Mouse (Mus musculus) kidney, adult 2 months (tissue): ENCODE measurements around the gene Galnt2.

Experiments used
- CTCF ChIP-seq: fragments of 200-500 bp; conservative IDR thresholded peaks from 2 replicates; pipeline ENCODE4 v1.5.1; 2011; ENCODE audit warnings: low read depth, mild to moderate bottlenecking, control low read depth, low read length, moderate library complexity, mixed read lengths; ENCODE audit not compliant: insufficient read depth, insufficient read length
- POLR2A ChIP-seq: fragments of 200-500 bp; IDR thresholded peaks from one replicate; pipeline ENCODE4 v1.6.1; 2011; ENCODE audit warnings: low read depth, low read length, control low read depth

DNA sequence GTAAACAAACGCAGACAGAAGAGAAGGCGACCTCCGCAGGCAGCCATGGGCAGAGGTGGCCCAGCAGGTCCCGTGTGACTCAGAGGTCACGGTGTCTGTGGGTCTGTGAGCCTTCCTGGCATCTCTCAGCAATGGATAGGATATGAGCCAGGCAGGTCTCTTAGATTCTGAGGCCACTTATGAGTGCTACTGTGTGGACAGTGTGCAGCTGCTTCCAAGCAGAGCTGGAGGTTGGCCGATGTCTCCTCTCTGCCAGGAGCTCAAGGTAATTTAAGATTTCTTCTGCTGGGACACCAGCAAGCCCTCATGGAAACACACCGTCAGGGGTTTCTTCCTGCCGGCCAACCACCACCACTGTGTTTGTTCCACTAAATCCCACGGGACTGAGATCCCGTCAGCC, 76.5 kb downstream of the Galnt2 start:
- TF ChIP-seq POLR2A (no peak), CTCF (no peak)
